Mouse (Mus musculus): ENCODE measurements around the gene Rsph6a. TPM values are rescaled to one million over a fixed set of nuclear protein-coding genes. Genes with fewer than 3 reads are reported as not detected.
A peak's percentile ranks its signal among the peaks of the same experiment; 100 is the strongest.
"Not testable (repeated sequence)": the region's sequence is repeated elsewhere in the genome, so short reads cannot be mapped to it uniquely, and the experiment has no call there.

Gene Rsph6a
- polyA plus RNA-seq, 1 experiment from 2014 or later = 0.40 TPM

GRCm38 (mm10) chr7:19054777-19055076 is 237 bp downstream of the Rsph6a start:
- no peaks in the 10 kb centered on the region for H3K9me3 ChIP-seq (ENCODE audit: control insufficient read depth, low read length)
- no peaks in the 10 kb centered on the region; the same call in 1 of the 2 replicates for H3K4me1 ChIP-seq (ENCODE audit: control insufficient read depth, insufficient read depth, low read depth, low read length)
- 62% methylated on average over 9 of the region's 9 CpGs for WGBS
- peak overlapping the region; percentile 57 for H3K4me2 ChIP-seq (ENCODE audit: low read length)
- peak overlapping the region; percentile 56; the same call in 1 of the 2 replicates for H3K9ac ChIP-seq (ENCODE audit: low read depth, low read length)
- H3K36me3 ChIP-seq (ENCODE audit: control insufficient read depth, insufficient read depth, low read length) = peaks cover 16% of the 10 kb centered on the region
- H3K4me3 ChIP-seq (ENCODE audit: low read length) = peak overlapping the region; percentile 31
- no peak overlapping the region for H3K27ac ChIP-seq (ENCODE audit: low read depth, low read length)
- H3K27me3 ChIP-seq (replicated peaks; ENCODE audit: control insufficient read depth, insufficient read depth, low read length) = no peaks in the 10 kb centered on the region
- ATAC-seq = peak; percentile 35

- Histone ChIP-seq H3K4me2 (ENCODE audit: low read length) (no peak overlapping the region), H3K9ac (ENCODE audit: low read depth, low read length) (no peak overlapping the region; the same call in 1 of the 2 replicates), H3K4me3 (ENCODE audit: low read length) (no peak overlapping the region), H3K9me3 (ENCODE audit: control insufficient read depth, low read length) (no peaks in the 10 kb centered on the region), H3K36me3 (ENCODE audit: control insufficient read depth, insufficient read depth, low read length) (peaks cover 12% of the 10 kb centered on the region), H3K4me1 (ENCODE audit: control insufficient read depth, insufficient read depth, low read depth, low read length) (no peaks in the 10 kb centered on the region; the same call in 1 of the 2 replicates), H3K27ac (ENCODE audit: low read depth, low read length) (no peak overlapping the region), H3K27me3 (replicated peaks; ENCODE audit: control insufficient read depth, insufficient read depth, low read length) (no peaks in the 10 kb centered on the region)
- 89% methylated on average over 8 of the region's 8 CpGs for WGBS
- no peak for ATAC-seq
These were observed 618 bp downstream of the Rsph6a start for GRCm38 (mm10) chr7:19055108-19055507.

GRCm38 (mm10) chr7:19057405-19057804 is 2.9 kb downstream of the Rsph6a start:
- Histone ChIP-seq H3K27ac (ENCODE audit: low read depth, low read length) (no peak overlapping the region), H3K36me3 (ENCODE audit: control insufficient read depth, insufficient read depth, low read length) (0 out of 2 replicates have a peak, but pooled peaks cover 2% of the 10 kb centered on the region), H3K9ac (ENCODE audit: low read depth, low read length) (no peak overlapping the region), H3K9me3 (ENCODE audit: control insufficient read depth, low read length) (no peaks in the 10 kb centered on the region), H3K4me1 (ENCODE audit: control insufficient read depth, insufficient read depth, low read depth, low read length) (no peaks in the 10 kb centered on the region; the same call in 1 of the 2 replicates), H3K27me3 (replicated peaks; ENCODE audit: control insufficient read depth, insufficient read depth, low read length) (no peaks in the 10 kb centered on the region), H3K4me2 (ENCODE audit: low read length) (no peak overlapping the region), H3K4me3 (ENCODE audit: low read length) (no peak overlapping the region)
- 91% methylated on average over 10 of the region's 10 CpGs for WGBS
- no peak for ATAC-seq

- Histone ChIP-seq H3K9ac (ENCODE audit: low read depth, low read length) (no peak overlapping the region), H3K4me2 (ENCODE audit: low read length) (peak overlapping the region; percentile 36), H3K9me3 (ENCODE audit: control insufficient read depth, low read length) (no peaks in the 10 kb centered on the region), H3K4me3 (ENCODE audit: low read length) (0 out of 2 replicates have a peak overlapping the region, but pooled peaks have one; percentile 2), H3K27me3 (replicated peaks; ENCODE audit: control insufficient read depth, insufficient read depth, low read length) (peaks cover 19% of the 10 kb centered on the region), H3K27ac (ENCODE audit: low read depth, low read length) (no peak overlapping the region), H3K36me3 (ENCODE audit: control insufficient read depth, insufficient read depth, low read length) (no peaks in the 10 kb centered on the region), H3K4me1 (ENCODE audit: control insufficient read depth, insufficient read depth, low read depth, low read length) (no peaks in the 10 kb centered on the region)
- ATAC-seq = peak; percentile 41; the same call in 1 of the 2 replicates
- WGBS = 53% methylated on average over 13 of the region's 13 CpGs
These were observed 11.4 kb downstream of the Rsph6a start for GRCm38 (mm10) chr7:19065896-19066295.

GRCm38 (mm10) chr7:19067063-19067462 is 12.6 kb downstream of the Rsph6a start:
- no peaks in the 10 kb centered on the region for H3K9me3 ChIP-seq (ENCODE audit: control insufficient read depth, low read length)
- no peak overlapping the region for H3K27ac ChIP-seq (ENCODE audit: low read depth, low read length)
- H3K27me3 ChIP-seq (replicated peaks; ENCODE audit: control insufficient read depth, insufficient read depth, low read length) = peaks cover 19% of the 10 kb centered on the region
- WGBS = 48% methylated on average over 14 of the region's 14 CpGs
- H3K4me2 ChIP-seq (ENCODE audit: low read length) = no peak overlapping the region
- H3K4me1 ChIP-seq (ENCODE audit: control insufficient read depth, insufficient read depth, low read depth, low read length) = no peaks in the 10 kb centered on the region
- H3K4me3 ChIP-seq (ENCODE audit: low read length) = no peak overlapping the region
- H3K9ac ChIP-seq (ENCODE audit: low read depth, low read length) = no peak overlapping the region
- no peaks in the 10 kb centered on the region for H3K36me3 ChIP-seq (ENCODE audit: control insufficient read depth, insufficient read depth, low read length)
- no peak for ATAC-seq

- 69% methylated on average over 14 of the region's 14 CpGs for whole genome bisulfite sequencing
- ATAC-seq = no peak
These were observed 13.4 kb downstream of the Rsph6a start for GRCm38 (mm10) chr7:19067935-19068334.

GRCm38 (mm10) chr7:19068707-19069106 is 14.2 kb downstream of the Rsph6a start:
- no peak overlapping the region for H3K27ac ChIP-seq (ENCODE audit: low read depth, low read length)
- H3K9ac ChIP-seq (ENCODE audit: low read depth, low read length) = no peak overlapping the region
- H3K4me2 ChIP-seq (ENCODE audit: low read length) = no peak overlapping the region

More at GRCm38 (mm10) chr7:19067935-19068334, 13.4 kb downstream of the Rsph6a start:
- Histone ChIP-seq H3K4me1 (ENCODE audit: control insufficient read depth, insufficient read depth, low read depth, low read length) (no peaks in the 10 kb centered on the region), H3K9ac (ENCODE audit: low read depth, low read length) (no peak overlapping the region), H3K27me3 (replicated peaks; ENCODE audit: control insufficient read depth, insufficient read depth, low read length) (peaks cover 19% of the 10 kb centered on the region), H3K4me3 (ENCODE audit: low read length) (no peak overlapping the region), H3K27ac (ENCODE audit: low read depth, low read length) (no peak overlapping the region), H3K9me3 (ENCODE audit: control insufficient read depth, low read length) (no peaks in the 10 kb centered on the region), H3K36me3 (ENCODE audit: control insufficient read depth, insufficient read depth, low read length) (no peaks in the 10 kb centered on the region), H3K4me2 (ENCODE audit: low read length) (no peak overlapping the region)

GRCm38 (mm10) chr7:19069500-19069899 is 15.0 kb downstream of the Rsph6a start:
- no peak for ATAC-seq
- 53% methylated on average over 3 of the region's 3 CpGs for WGBS
- H3K36me3 ChIP-seq (ENCODE audit: control insufficient read depth, insufficient read depth, low read length) = no peaks in the 10 kb centered on the region
- no peak overlapping the region for H3K4me3 ChIP-seq (ENCODE audit: low read length)
- H3K4me1 ChIP-seq (ENCODE audit: control insufficient read depth, insufficient read depth, low read depth, low read length) = no peaks in the 10 kb centered on the region
- no peak overlapping the region for H3K9ac ChIP-seq (ENCODE audit: low read depth, low read length)
- peaks cover 15% of the 10 kb centered on the region for H3K27me3 ChIP-seq (replicated peaks; ENCODE audit: control insufficient read depth, insufficient read depth, low read length)
- H3K4me2 ChIP-seq (ENCODE audit: low read length) = no peak overlapping the region
- no peaks in the 10 kb centered on the region for H3K9me3 ChIP-seq (ENCODE audit: control insufficient read depth, low read length)
- no peak overlapping the region for H3K27ac ChIP-seq (ENCODE audit: low read depth, low read length)

More at GRCm38 (mm10) chr7:19068707-19069106, 14.2 kb downstream of the Rsph6a start:
- H3K4me1 ChIP-seq (ENCODE audit: control insufficient read depth, insufficient read depth, low read depth, low read length) = no peaks in the 10 kb centered on the region
- WGBS = 9% methylated on average over 2 of the region's 2 CpGs
- H3K27me3 ChIP-seq (replicated peaks; ENCODE audit: control insufficient read depth, insufficient read depth, low read length) = peaks cover 19% of the 10 kb centered on the region
- H3K9me3 ChIP-seq (ENCODE audit: control insufficient read depth, low read length) = no peaks in the 10 kb centered on the region
- H3K36me3 ChIP-seq (ENCODE audit: control insufficient read depth, insufficient read depth, low read length) = no peaks in the 10 kb centered on the region
- no peak overlapping the region for H3K4me3 ChIP-seq (ENCODE audit: low read length)
- ATAC-seq = no peak

GRCm38 (mm10) chr7:19071024-19071423 is 16.5 kb downstream of the Rsph6a start:
- H3K9ac ChIP-seq (ENCODE audit: low read depth, low read length); H3K27me3 ChIP-seq (replicated peaks; ENCODE audit: control insufficient read depth, insufficient read depth, low read length); ATAC-seq; H3K36me3 ChIP-seq (ENCODE audit: control insufficient read depth, insufficient read depth, low read length); H3K9me3 ChIP-seq (ENCODE audit: control insufficient read depth, low read length); H3K4me2 ChIP-seq (ENCODE audit: low read length); H3K4me3 ChIP-seq (ENCODE audit: low read length); H3K27ac ChIP-seq (ENCODE audit: low read depth, low read length); H3K4me1 ChIP-seq (ENCODE audit: control insufficient read depth, insufficient read depth, low read depth, low read length): not testable (repeated sequence)
- WGBS = 63% methylated on average over 3 of the region's 3 CpGs

GRCm38 (mm10) chr7:19073504-19073903 is 19.0 kb downstream of the Rsph6a start:
- H3K27ac ChIP-seq (ENCODE audit: low read depth, low read length) = no peak overlapping the region
- no peak overlapping the region for H3K4me3 ChIP-seq (ENCODE audit: low read length)
- H3K4me1 ChIP-seq (ENCODE audit: control insufficient read depth, insufficient read depth, low read depth, low read length) = peaks cover 16% of the 10 kb centered on the region
- 85% methylated on average over 9 of the region's 9 CpGs for WGBS
- H3K9ac ChIP-seq (ENCODE audit: low read depth, low read length) = no peak overlapping the region
- no peak overlapping the region for H3K4me2 ChIP-seq (ENCODE audit: low read length)
- no peaks in the 10 kb centered on the region for H3K27me3 ChIP-seq (replicated peaks; ENCODE audit: control insufficient read depth, insufficient read depth, low read length)
- H3K9me3 ChIP-seq (ENCODE audit: control insufficient read depth, low read length) = no peaks in the 10 kb centered on the region
- ATAC-seq = no peak
- H3K36me3 ChIP-seq (ENCODE audit: control insufficient read depth, insufficient read depth, low read length) = 0 out of 2 replicates have a peak, but pooled peaks cover 6% of the 10 kb centered on the region

Data from hindbrain, embryonic 16.5 days (tissue).